Mouse (Mus musculus): Measurements from ENCODE around the gene Il21r.

DNA sequence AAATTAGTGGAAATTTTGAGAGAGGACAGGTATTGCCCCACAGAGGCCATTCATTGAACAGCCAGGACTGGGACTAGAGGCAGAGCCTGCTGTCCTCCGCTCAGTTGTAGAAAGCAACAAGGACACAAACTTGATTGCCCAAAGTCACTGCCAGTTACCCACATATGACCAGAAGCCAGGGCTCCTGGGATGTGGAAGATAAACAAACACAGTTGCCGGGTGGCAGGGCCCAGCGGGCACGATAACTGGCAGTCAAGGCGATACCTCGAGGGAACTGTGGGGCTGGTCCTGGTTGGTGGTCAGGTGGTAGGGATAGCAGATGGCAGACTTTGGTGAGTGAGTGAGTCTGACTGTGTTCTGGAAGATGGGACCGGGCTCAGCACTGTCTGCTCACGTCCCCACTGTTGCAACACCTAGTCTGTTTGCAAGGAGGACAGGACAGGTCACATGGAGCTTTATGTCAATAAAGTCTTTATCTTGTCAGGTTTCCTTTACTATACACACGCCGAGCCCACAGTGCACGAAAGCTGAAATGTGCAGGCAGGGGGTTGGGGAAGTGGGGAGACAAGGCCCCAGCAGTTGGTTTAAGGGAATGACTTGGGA, 25.6 kb upstream of the Il21r start:
- no peak for TF ChIP-seq POLR2A (IDR thresholded peaks at IDR 0.05; ENCODE audit: borderline replicate concordance, extremely low read depth, insufficient read depth, insufficient read length, poor library complexity, severe bottlenecking)
- no peak for TF ChIP-seq CTCF (IDR thresholded peaks at IDR 0.05; ENCODE audit: borderline replicate concordance, extremely low read depth, insufficient read depth, insufficient read length)

All from brain, embryonic 14.5 days (tissue).